Mouse (Mus musculus): ENCODE data around the gene Chp2. TPM values are rescaled to one million over a fixed set of nuclear protein-coding genes. Genes with fewer than 3 reads are reported as not detected.
A peak's percentile ranks its signal among the peaks of the same experiment; 100 is the strongest.

Chp2 gene
- polyA plus RNA-seq (2015; fragmentation: Nextera tagmentation; extraction: Ambion mirVana): 0.64 and 1.5 TPM in 2 replicates

DNA sequence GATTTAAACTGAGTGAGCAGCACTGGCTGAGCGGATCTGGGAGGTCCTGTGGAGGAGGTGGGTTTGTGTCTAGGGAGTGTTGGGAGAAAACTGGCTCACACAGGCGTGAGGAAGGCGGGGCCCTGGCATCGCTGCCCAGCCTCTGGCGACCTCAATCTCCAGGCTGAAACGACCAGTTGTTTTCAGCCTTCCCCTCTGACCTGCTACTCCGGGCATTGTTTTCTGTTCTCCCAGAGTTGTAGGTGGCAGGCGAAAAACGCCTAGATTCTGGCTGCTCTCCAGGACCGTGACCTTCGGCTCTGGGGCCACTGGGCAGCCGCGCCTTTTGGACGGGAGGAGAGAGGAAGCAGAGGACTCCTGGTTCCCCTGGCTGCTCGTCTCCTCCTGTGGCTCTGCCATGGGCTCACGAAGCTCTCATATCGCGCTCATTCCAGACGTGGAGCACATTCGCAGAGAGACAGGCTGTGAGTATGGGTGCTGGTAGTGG is at the start of gene Chp2:
Gene Chp2, plus strand, starts transcription at position 182 of the 487 bp plus-strand sequence.
- H3K36me3 ChIP-seq: no peaks in the 10 kb centered on the region
- H3K4me3 ChIP-seq (replicated peaks): peak within 1 kb of the TSS; percentile 16; the same call in 1 of the 2 replicates
- ATAC-seq (ENCODE audit: low FRiP score): no peak
- H3K9me3 ChIP-seq (replicated peaks): no peaks in the 10 kb centered on the region
- H3K4me2 ChIP-seq: peak within 1 kb of the TSS; percentile 46
- H3K27me3 ChIP-seq (replicated peaks): no peaks in the 10 kb centered on the region
- 30% methylated on average over 20 of the region's 20 CpGs for WGBS
- H3K4me1 ChIP-seq: peaks cover 4% of the 10 kb centered on the region; the same call in 1 of the 2 replicates
- H3K9ac ChIP-seq (replicated peaks): no peak within 1 kb of the TSS
- H3K27ac ChIP-seq (replicated peaks): no peak within 1 kb of the TSS

GRCm38 (mm10) chr7:122170705-122171104 is 48.6 kb upstream of the Chp2 start:
- Histone ChIP-seq H3K36me3 (peaks cover 12% of the 10 kb centered on the region; the same call in 1 of the 2 replicates), H3K4me2 (no peak overlapping the region), H3K9ac (replicated peaks) (no peak overlapping the region), H3K27me3 (replicated peaks) (no peaks in the 10 kb centered on the region), H3K27ac (replicated peaks) (no peak overlapping the region), H3K4me1 (no peaks in the 10 kb centered on the region), H3K9me3 (replicated peaks) (no peaks in the 10 kb centered on the region), H3K4me3 (replicated peaks) (no peak overlapping the region)
- ATAC-seq (ENCODE audit: low FRiP score): no peak
- 85% methylated on average over 6 of the region's 6 CpGs for WGBS

DNA sequence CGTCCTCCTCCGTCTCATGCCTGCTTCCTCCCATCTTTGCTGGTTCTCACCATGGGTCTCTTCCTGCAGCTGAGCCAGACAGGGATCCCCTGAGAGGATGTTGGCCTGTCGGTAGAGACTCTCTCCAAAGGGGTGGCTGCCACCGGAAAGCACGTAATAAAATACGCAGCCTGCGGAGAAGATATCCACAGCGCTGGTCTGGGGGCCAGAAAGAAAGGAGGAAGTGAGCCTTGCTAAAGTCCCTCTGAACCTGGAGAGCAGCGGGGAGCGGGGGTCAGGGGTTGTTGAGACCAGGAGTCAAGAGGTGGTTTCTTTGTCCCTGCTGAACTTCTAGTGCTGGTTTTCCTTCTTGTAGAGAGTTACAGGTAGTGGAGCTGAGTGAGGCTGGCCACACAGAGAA is 47.7 kb upstream of the Chp2 start:
- no peak overlapping the region for H3K4me2 ChIP-seq
- no peaks in the 10 kb centered on the region for H3K4me1 ChIP-seq
- ATAC-seq (ENCODE audit: low FRiP score): no peak
- no peak overlapping the region for H3K9ac ChIP-seq (replicated peaks)
- H3K4me3 ChIP-seq (replicated peaks): no peak overlapping the region
- no peaks in the 10 kb centered on the region for H3K27me3 ChIP-seq (replicated peaks)
- peaks cover 8% of the 10 kb centered on the region; the same call in 1 of the 2 replicates for H3K36me3 ChIP-seq
- H3K27ac ChIP-seq (replicated peaks): no peak overlapping the region
- H3K9me3 ChIP-seq (replicated peaks): no peaks in the 10 kb centered on the region
- WGBS: 59% methylated on average over 10 of the region's 10 CpGs

GRCm38 (mm10) chr7:122180720-122181119 is 38.6 kb upstream of the Chp2 start:
- no peak for ATAC-seq (ENCODE audit: low FRiP score)
- no peak overlapping the region for H3K4me3 ChIP-seq (replicated peaks)
- WGBS: 93% methylated on average over 7 of the region's 7 CpGs

GRCm38 (mm10) chr7:122184569-122184968 is 34.7 kb upstream of the Chp2 start:
- H3K4me2 ChIP-seq: no peak overlapping the region
- H3K4me3 ChIP-seq (replicated peaks): no peak overlapping the region
- H3K4me1 ChIP-seq: 0 out of 2 replicates have a peak, but pooled peaks cover 4% of the 10 kb centered on the region
- H3K27me3 ChIP-seq (replicated peaks): no peaks in the 10 kb centered on the region
- no peak for ATAC-seq (ENCODE audit: low FRiP score)
- H3K36me3 ChIP-seq: no peaks in the 10 kb centered on the region
- no peaks in the 10 kb centered on the region for H3K9me3 ChIP-seq (replicated peaks)
- no peak overlapping the region for H3K27ac ChIP-seq (replicated peaks)
- WGBS: 75% methylated on average over 5 of the region's 5 CpGs
- H3K9ac ChIP-seq (replicated peaks): no peak overlapping the region

More at GRCm38 (mm10) chr7:122180720-122181119, 38.6 kb upstream of the Chp2 start:
- Histone ChIP-seq H3K4me1 (0 out of 2 replicates have a peak, but pooled peaks cover 1% of the 10 kb centered on the region), H3K27me3 (replicated peaks) (no peaks in the 10 kb centered on the region), H3K4me2 (no peak overlapping the region), H3K9me3 (replicated peaks) (no peaks in the 10 kb centered on the region), H3K36me3 (no peaks in the 10 kb centered on the region), H3K27ac (replicated peaks) (no peak overlapping the region), H3K9ac (replicated peaks) (no peak overlapping the region)

- Histone ChIP-seq H3K4me2 (peak within 1 kb of the TSS; percentile 48), H3K4me1 (0 out of 2 replicates have a peak, but pooled peaks cover 4% of the 10 kb centered on the region), H3K9ac (replicated peaks) (no peak within 1 kb of the TSS), H3K27me3 (replicated peaks) (no peaks in the 10 kb centered on the region), H3K36me3 (no peaks in the 10 kb centered on the region), H3K4me3 (replicated peaks) (peak within 1 kb of the TSS; percentile 17), H3K9me3 (replicated peaks) (no peaks in the 10 kb centered on the region), H3K27ac (replicated peaks) (no peak within 1 kb of the TSS)
- no peak for ATAC-seq (ENCODE audit: low FRiP score)
- 19% methylated on average over 17 of the region's 17 CpGs for WGBS
Measured at GRCm38 (mm10) chr7:122186043-122186442, 33.3 kb upstream of the Chp2 start, which contains the start of gene Ern2. TSS of gene Ern2 (minus strand) at chr7:122186207.

DNA sequence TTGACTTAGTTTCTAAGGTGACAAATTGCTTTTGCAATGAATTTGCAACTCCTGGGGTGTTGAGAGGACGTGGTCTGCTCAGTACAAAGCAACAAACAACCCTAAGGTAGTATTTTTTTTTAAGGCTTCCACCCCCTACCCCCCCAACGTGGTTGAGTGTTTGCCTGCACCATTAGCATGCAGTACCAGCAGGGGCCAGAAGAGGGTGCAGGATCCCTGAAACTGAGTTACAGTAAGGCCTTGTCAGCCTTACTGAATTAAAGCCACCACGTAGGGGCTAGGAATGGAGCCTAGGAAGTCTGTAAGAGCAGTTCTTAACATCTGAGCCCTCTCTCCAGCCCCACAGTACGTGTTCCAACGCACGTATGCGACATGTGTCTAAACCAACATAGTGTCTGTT is 29.8 kb upstream of the Chp2 start:
- Histone ChIP-seq H3K9ac (replicated peaks) (no peak overlapping the region), H3K4me1 (0 out of 2 replicates have a peak, but pooled peaks cover 4% of the 10 kb centered on the region), H3K36me3 (no peaks in the 10 kb centered on the region), H3K27me3 (replicated peaks) (no peaks in the 10 kb centered on the region), H3K4me2 (no peak overlapping the region), H3K9me3 (replicated peaks) (no peaks in the 10 kb centered on the region), H3K4me3 (replicated peaks) (no peak overlapping the region), H3K27ac (replicated peaks) (no peak overlapping the region)
- ATAC-seq (ENCODE audit: low FRiP score): no peak
- 32% methylated on average over 7 of the region's 7 CpGs for WGBS

DNA sequence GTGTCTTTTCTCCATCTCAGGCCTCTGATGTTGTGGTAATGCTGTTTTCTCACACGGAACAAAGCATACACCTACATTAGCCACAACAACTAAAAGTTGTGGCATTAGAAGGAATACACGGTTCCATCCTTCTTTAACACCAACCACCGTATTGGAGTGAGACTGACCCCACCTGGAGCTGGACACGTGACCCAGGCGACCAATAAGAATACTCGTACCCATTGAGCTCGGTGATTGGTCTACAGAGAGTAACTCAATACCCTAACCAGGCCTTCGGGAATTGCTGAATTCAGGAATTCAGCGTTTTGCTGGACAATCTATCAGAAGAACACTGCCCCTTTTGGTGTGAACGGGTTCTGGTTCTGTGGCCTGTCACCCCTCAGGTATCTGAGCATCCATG is 28.2 kb upstream of the Chp2 start:
- Histone ChIP-seq H3K4me2 (no peak overlapping the region), H3K4me3 (replicated peaks) (no peak overlapping the region), H3K27ac (replicated peaks) (no peak overlapping the region), H3K36me3 (no peaks in the 10 kb centered on the region), H3K9ac (replicated peaks) (no peak overlapping the region), H3K4me1 (no peaks in the 10 kb centered on the region), H3K9me3 (replicated peaks) (no peaks in the 10 kb centered on the region), H3K27me3 (replicated peaks) (no peaks in the 10 kb centered on the region)
- ATAC-seq (ENCODE audit: low FRiP score): no peak
- 67% methylated on average over 10 of the region's 10 CpGs for WGBS

GRCm38 (mm10) chr7:122193919-122194318 is 25.4 kb upstream of the Chp2 start:
- no peak overlapping the region for H3K27ac ChIP-seq (replicated peaks)
- no peaks in the 10 kb centered on the region for H3K27me3 ChIP-seq (replicated peaks)
- no peak for ATAC-seq (ENCODE audit: low FRiP score)
- H3K4me2 ChIP-seq: no peak overlapping the region
- H3K4me1 ChIP-seq: no peaks in the 10 kb centered on the region
- no peaks in the 10 kb centered on the region for H3K36me3 ChIP-seq
- no peak overlapping the region for H3K4me3 ChIP-seq (replicated peaks)
- no peaks in the 10 kb centered on the region for H3K9me3 ChIP-seq (replicated peaks)
- H3K9ac ChIP-seq (replicated peaks): no peak overlapping the region

DNA sequence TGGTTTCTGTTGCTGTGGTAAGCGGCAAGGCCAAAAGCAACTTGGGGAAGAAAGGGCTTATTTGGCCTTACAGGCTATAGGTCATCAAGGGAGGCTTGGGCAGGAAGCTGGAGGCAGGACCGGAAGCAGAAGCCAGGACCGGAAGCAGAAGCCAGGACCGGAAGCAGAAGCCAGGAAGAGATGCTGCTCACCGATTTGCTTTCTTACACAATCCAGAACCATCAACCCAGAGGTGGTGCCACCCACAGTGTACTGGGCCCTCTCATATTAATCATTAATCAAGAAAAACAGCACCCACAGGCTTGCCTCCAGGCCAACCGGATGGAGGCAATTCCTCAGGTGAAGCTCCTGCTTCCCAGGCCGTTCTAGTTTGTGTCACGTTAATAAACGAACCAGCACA is 22.5 kb upstream of the Chp2 start:
- no peaks in the 10 kb centered on the region for H3K4me1 ChIP-seq
- WGBS: 89% methylated on average over 9 of the region's 9 CpGs
- H3K9ac ChIP-seq (replicated peaks): no peak overlapping the region
- H3K27me3 ChIP-seq (replicated peaks): no peaks in the 10 kb centered on the region
- H3K9me3 ChIP-seq (replicated peaks): no peaks in the 10 kb centered on the region
- H3K4me2 ChIP-seq: no peak overlapping the region
- no peaks in the 10 kb centered on the region for H3K36me3 ChIP-seq
- H3K27ac ChIP-seq (replicated peaks): no peak overlapping the region
- ATAC-seq (ENCODE audit: low FRiP score): no peak
- H3K4me3 ChIP-seq (replicated peaks): no peak overlapping the region

GRCm38 (mm10) chr7:122197306-122197705 is 22.0 kb upstream of the Chp2 start:
- no peak overlapping the region for H3K4me3 ChIP-seq (replicated peaks)
- H3K27ac ChIP-seq (replicated peaks): no peak overlapping the region
- no peaks in the 10 kb centered on the region for H3K4me1 ChIP-seq
- H3K4me2 ChIP-seq: no peak overlapping the region
- 36% methylated on average over 4 of the region's 4 CpGs for whole genome bisulfite sequencing
- H3K9ac ChIP-seq (replicated peaks): no peak overlapping the region
- H3K36me3 ChIP-seq: no peaks in the 10 kb centered on the region
- no peak for ATAC-seq (ENCODE audit: low FRiP score)
- no peaks in the 10 kb centered on the region for H3K9me3 ChIP-seq (replicated peaks)
- H3K27me3 ChIP-seq (replicated peaks): no peaks in the 10 kb centered on the region

DNA sequence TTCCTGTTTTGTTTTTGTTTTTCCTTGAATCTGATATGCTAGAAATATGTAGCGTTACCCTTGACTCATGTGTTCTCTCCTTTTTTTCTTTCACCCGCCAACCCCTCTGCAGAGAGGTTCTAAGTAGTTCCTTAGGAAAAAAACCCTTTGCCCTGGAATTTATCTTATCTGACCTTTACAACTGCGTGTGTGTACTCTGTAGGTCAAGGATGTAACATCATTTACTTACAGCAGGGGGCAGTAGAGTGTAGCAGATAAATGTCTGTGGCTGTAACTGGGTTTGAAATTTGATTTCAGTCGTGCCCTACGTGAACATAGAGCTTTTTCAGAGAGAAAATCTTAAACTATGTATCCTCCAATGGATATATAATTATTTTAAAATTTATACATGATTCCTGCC is 20.0 kb upstream of the Chp2 start:
- WGBS: 36% methylated on average over 5 of the region's 5 CpGs

More for the DNA sequence above, 20.0 kb upstream of the Chp2 start:
- no peaks in the 10 kb centered on the region for H3K27me3 ChIP-seq (replicated peaks)
- no peak overlapping the region for H3K27ac ChIP-seq (replicated peaks)
- no peak overlapping the region for H3K4me2 ChIP-seq
- no peak overlapping the region for H3K9ac ChIP-seq (replicated peaks)
- H3K4me3 ChIP-seq (replicated peaks): no peak overlapping the region
- H3K4me1 ChIP-seq: no peaks in the 10 kb centered on the region
- no peak; the same call in 1 of the 2 replicates for ATAC-seq (ENCODE audit: low FRiP score)
- H3K9me3 ChIP-seq (replicated peaks): no peaks in the 10 kb centered on the region
- H3K36me3 ChIP-seq: no peaks in the 10 kb centered on the region
